Mouse (Mus musculus) large intestine, adult 2 months (tissue): ENCODE data around the gene Ttll13. TPM values are rescaled to one million over a fixed set of nuclear protein-coding genes. Genes with fewer than 3 reads are reported as not detected.

Experiments used
- DNase-seq: peaks from one replicate; pipeline ENCODE4 v3.0.0-alpha.2; 2012; ENCODE audit warnings: low read depth, low spot score
- WGBS: fragments of 180-500 bp; shearing (Covaris S2); methylation state at CpG from one replicate; pipeline ENCODE4 v1.1.7; 2018; 5-methylcytosine and 5-hydroxymethylcytosine counted together
- polyA plus RNA-seq: library from polyadenylated mRNA; depleted of rRNA; stranded (reverse); fragments of >200 nt; gene quantifications from 2 replicates; pipeline ENCODE4 v1.2.3, GENCODE M21; 2012

The Ttll13 gene
- polyA plus RNA-seq, 1 experiment, result 0.05 TPM

- 27% methylated on average over 40 of the region's 40 CpGs for WGBS
- peak; percentile 60 for DNase-seq
These were observed 14.6 kb downstream of the Ttll13 start, which contains the start of gene Ngrn for GRCm38 (mm10) chr7:80260625-80261371. Ngrn (plus strand) TSS chr7:80261215.

GRCm38 (mm10) chr7:80261372-80261990 lies 15.3 kb downstream of the Ttll13 start:
- DNase-seq, result no peak
- WGBS, result under 1% methylated on average over 32 of the region's 32 CpGs

- DNase-seq, result no peak
- WGBS, result 89% methylated on average over 12 of the region's 12 CpGs
These were observed 18.4 kb downstream of the Ttll13 start for GRCm38 (mm10) chr7:80264606-80265005.

GRCm38 (mm10) chr7:80267764-80268163 lies 21.6 kb downstream of the Ttll13 start:
- WGBS, result 85% methylated on average over 1 of the region's 1 CpGs

GRCm38 (mm10) chr7:80268897-80269750 lies 22.9 kb downstream of the Ttll13 start, which contains the start of gene Vps33b:
Vps33b (plus strand) TSS chr7:80269649.
- DNase-seq, result peak; percentile 97
- WGBS, result 2% methylated on average over 21 of the region's 21 CpGs

More at GRCm38 (mm10) chr7:80267764-80268163, 21.6 kb downstream of the Ttll13 start:
- no peak for DNase-seq

GRCm38 (mm10) chr7:80269751-80270255 lies 23.6 kb downstream of the Ttll13 start:
- under 1% methylated on average over 23 of the region's 23 CpGs for WGBS
- no peak for DNase-seq

- no peak for DNase-seq
- 83% methylated on average over 2 of the region's 2 CpGs for WGBS
These were observed 27.3 kb downstream of the Ttll13 start for GRCm38 (mm10) chr7:80273456-80273855.

GRCm38 (mm10) chr7:80276374-80276773 lies 30.2 kb downstream of the Ttll13 start:
- 92% methylated on average over 4 of the region's 4 CpGs for WGBS
- no peak for DNase-seq

GRCm38 (mm10) chr7:80280032-80280431 lies 33.9 kb downstream of the Ttll13 start:
- no peak for DNase-seq
- WGBS, result 87% methylated on average over 10 of the region's 10 CpGs

GRCm38 (mm10) chr7:80280998-80281397 lies 34.8 kb downstream of the Ttll13 start:
- 92% methylated on average over 2 of the region's 2 CpGs for WGBS

GRCm38 (mm10) chr7:80281646-80282045 lies 35.5 kb downstream of the Ttll13 start:
- 84% methylated on average over 3 of the region's 3 CpGs for whole genome bisulfite sequencing
- DNase-seq, result no peak

More at GRCm38 (mm10) chr7:80280998-80281397, 34.8 kb downstream of the Ttll13 start:
- no peak for DNase-seq

GRCm38 (mm10) chr7:80283226-80283918 lies 37.2 kb downstream of the Ttll13 start:
- 79% methylated on average over 3 of the region's 3 CpGs for WGBS
- DNase-seq, result no peak

- WGBS, result 65% methylated on average over 5 of the region's 5 CpGs
- no peak for DNase-seq
These were observed 38.2 kb downstream of the Ttll13 start for GRCm38 (mm10) chr7:80284391-80284790.

GRCm38 (mm10) chr7:80285725-80286124 lies 39.5 kb downstream of the Ttll13 start:
- DNase-seq, result no peak
- 88% methylated on average over 6 of the region's 6 CpGs for WGBS

- 78% methylated on average over 10 of the region's 10 CpGs for WGBS
- no peak for DNase-seq
These were observed 41.6 kb downstream of the Ttll13 start for GRCm38 (mm10) chr7:80287736-80288135.

GRCm38 (mm10) chr7:80294062-80294763 lies 48.0 kb downstream of the Ttll13 start, which contains the start of gene Prc1:
Prc1 (plus strand) TSS chr7:80294450.
- under 1% methylated on average over 52 of the region's 52 CpGs for WGBS
- DNase-seq, result peak; percentile 81

- 4% methylated on average over 37 of the region's 37 CpGs for WGBS
These were observed 48.8 kb downstream of the Ttll13 start for GRCm38 (mm10) chr7:80294764-80295648.

GRCm38 (mm10) chr7:80296462-80296861 lies 50.3 kb downstream of the Ttll13 start:
- no peak for DNase-seq
- WGBS, result 75% methylated on average over 6 of the region's 6 CpGs

More at GRCm38 (mm10) chr7:80294764-80295648, 48.8 kb downstream of the Ttll13 start:
- no peak for DNase-seq
